Mouse (Mus musculus) central nervous system, embryonic 18 days (tissue): ENCODE results near the gene Large1. TPM values are rescaled to one million over a fixed set of nuclear protein-coding genes. Genes with fewer than 3 reads are reported as not detected.

ENCODE experiments used
- polyA plus RNA-seq: library from polyadenylated mRNA; depleted of rRNA; stranded (reverse); fragments of >200 nt; gene quantifications from 2 replicates; pipeline ENCODE4 v1.2.3, GENCODE M21; 2012; rRNA removed

The Large1 gene
- 46.6 and 50.1 TPM in 2 replicates for polyA plus RNA-seq

DNA sequence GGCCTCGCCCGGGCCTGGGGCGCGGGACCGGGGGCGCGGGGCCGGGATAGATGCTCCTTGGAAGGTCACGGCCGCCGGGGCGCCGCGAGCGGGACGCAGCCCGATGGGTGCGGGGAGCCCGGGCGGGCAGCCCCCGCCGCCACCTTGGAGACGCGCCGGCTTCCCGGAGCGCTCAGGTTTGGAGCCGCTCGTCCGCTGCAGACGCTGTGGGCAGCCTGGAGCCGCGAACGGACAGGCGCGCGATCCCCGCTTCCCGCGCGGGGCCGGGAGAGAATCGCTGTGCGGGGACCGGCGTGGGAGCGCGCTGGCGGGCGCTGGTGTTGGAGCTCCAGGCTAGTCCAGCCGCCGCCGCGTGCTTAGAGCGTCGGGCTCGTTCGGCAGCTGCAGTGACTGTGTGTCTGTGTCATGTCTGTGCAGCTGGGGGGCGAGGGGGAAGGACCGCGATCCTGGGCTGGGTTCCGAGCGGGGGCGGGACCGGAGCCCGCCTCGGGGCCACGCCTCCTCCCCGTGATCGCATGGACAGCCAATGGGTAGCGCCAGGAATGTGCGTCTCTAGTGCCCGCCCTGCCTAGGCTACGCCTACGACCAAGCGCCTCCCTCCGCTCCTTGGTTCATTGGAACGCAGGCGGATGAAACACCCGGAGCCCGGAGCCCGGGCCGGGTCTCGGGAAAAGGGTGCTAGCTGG, at the start of gene Large1:
Large1 (minus strand) TSS at position 433 of the 686 bp plus-strand sequence.

